Mouse (Mus musculus) bone marrow, adult 2 months (tissue): ENCODE measurements around the gene Trp53bp1.

Experiments used
- CTCF ChIP-seq: fragments of 200-500 bp; IDR thresholded peaks from 2 replicates; pipeline ENCODE4 v1.5.1; 2011; ENCODE audit warnings: low read length, control low read depth; ENCODE audit not compliant: control insufficient read depth, insufficient read depth
- POLR2A ChIP-seq: fragments of 200-500 bp; IDR thresholded peaks from 2 replicates; pipeline ENCODE4 v1.6.1; 2011; ENCODE audit warnings: low read depth, mild to moderate bottlenecking, control low read depth, low read length, borderline replicate concordance; ENCODE audit not compliant: control insufficient read depth

- TF ChIP-seq CTCF: no peak
- TF ChIP-seq POLR2A: no peak
These were observed 17.9 kb upstream of the Trp53bp1 start, which contains the start of gene Map1a for GRCm38 (mm10) chr2:121288901-121289729.
